Mouse (Mus musculus) Patski (cell line): Measurements from ENCODE around the gene Trh. TPM values are rescaled to one million over a fixed set of nuclear protein-coding genes. Genes with fewer than 3 reads are reported as not detected.
A peak's percentile ranks its signal among the peaks of the same experiment; 100 is the strongest.

ENCODE experiments used
- ATAC-seq: fragments of 100-300 bp; one replicate; pipeline ENCODE4 v1.8.0; 2021
- CTCF ChIA-PET: fragments of 350-600 bp; sonication (Branson Sonifier 250); formaldehyde crosslinking; loops from one replicate; lab custom pipeline; 2022; ENCODE audit warnings: inconsistent platforms; lab: Charles Lee
- POLR2A ChIA-PET: fragments of 350-600 bp; sonication (Branson Sonifier 250); formaldehyde crosslinking; loops from one replicate; lab custom pipeline; 2022; ENCODE audit warnings: antibody characterized with exemption, inconsistent platforms; lab: Charles Lee
- DNase-seq: peaks from one replicate; pipeline ENCODE4 v3.0.0-alpha.2; 2011; ENCODE audit warnings: low read depth, low spot score
- H3K27me3 ChIP-seq: fragments of 371-371 bp; one replicate; pipeline ENCODE4 v1.5.1; 2021
- CTCF ChIP-seq: fragments of 100-300 bp; IDR thresholded peaks from one replicate; pipeline ENCODE4 v1.5.1; 2021
- in situ Hi-C: fragments of 300-500 bp; cut with MboI; formaldehyde crosslinking; loops from 3 replicates; pipeline ENCODE4 v1.11.1; 2018; ENCODE audit warnings: low pct_unique_long_range_greater_than_20kb, mixed read lengths
- polyA plus RNA-seq: library from polyadenylated mRNA; unstranded; gene quantifications from one replicate; pipeline ENCODE4 v1.2.3, GENCODE M21; 2021

The Trh gene
- polyA plus RNA-seq, result not detected

GRCm38 (mm10) chr6:92244591-92244990, at the start of gene Trh:
TSS of gene Trh (minus strand) at chr6:92244650.
- ATAC-seq (no peak), DNase-seq (no peak)
- peaks cover 34% of the 10 kb centered on the region for H3K27me3 ChIP-seq
- ChIA-PET POLR2A (no interaction called here), CTCF (interaction anchor here (1.2 kb wide), 1 partner anchor 18 kb away, joined by 3 read pairs; no protein-coding TSS in a partner anchor)
- TF ChIP-seq CTCF, result no peak
- in situ Hi-C loops, result no loop called here

- CTCF ChIA-PET, result no interaction called here
- in situ Hi-C loops, result loop anchor here (5.0 kb wide), 1 partner anchor 171 kb away; no protein-coding TSS in a partner anchor
- TF ChIP-seq CTCF, result peak; percentile 3
- POLR2A ChIA-PET, result no interaction called here
- no peaks in the 10 kb centered on the region for H3K27me3 ChIP-seq
- ATAC-seq (peak; percentile 17), DNase-seq (peak; percentile 70)
Measured at GRCm38 (mm10) chr6:92290826-92291225, 46.4 kb upstream of the Trh start.

- DNase-seq, result no peak
- no peaks in the 10 kb centered on the region for H3K27me3 ChIP-seq
- in situ Hi-C loops, result loop anchor here (5.0 kb wide), 2 partner anchors 375 to 455 kb away; no protein-coding TSS in a partner anchor
- no peak for TF ChIP-seq CTCF
- ChIA-PET POLR2A (interaction anchor here (0.6 kb wide), 2 partner anchors 193 to 334 kb away, joined by 3 read pairs; no protein-coding TSS in a partner anchor), CTCF (interaction anchor here (0.8 to 2.0 kb wide), 14 partner anchors 10 to 498 kb away, joined by 3 to 16 read pairs (median 4); no protein-coding TSS in a partner anchor)
- no peak for ATAC-seq
Measured at GRCm38 (mm10) chr6:92286889-92287288, 42.4 kb upstream of the Trh start.

- ChIA-PET CTCF (interaction anchor here (0.6 to 2.0 kb wide), 15 partner anchors 11 to 499 kb away, joined by 3 to 16 read pairs (median 3); no protein-coding TSS in a partner anchor), POLR2A (no interaction called here)
- no peak for DNase-seq
- peak; percentile 90 for TF ChIP-seq CTCF
- in situ Hi-C loops, result loop anchor here (5.0 kb wide), 2 partner anchors 376 to 456 kb away; no protein-coding TSS in a partner anchor
- H3K27me3 ChIP-seq, result no peaks in the 10 kb centered on the region
- ATAC-seq, result no peak
Measured at GRCm38 (mm10) chr6:92286258-92286888, 41.9 kb upstream of the Trh start.

DNA sequence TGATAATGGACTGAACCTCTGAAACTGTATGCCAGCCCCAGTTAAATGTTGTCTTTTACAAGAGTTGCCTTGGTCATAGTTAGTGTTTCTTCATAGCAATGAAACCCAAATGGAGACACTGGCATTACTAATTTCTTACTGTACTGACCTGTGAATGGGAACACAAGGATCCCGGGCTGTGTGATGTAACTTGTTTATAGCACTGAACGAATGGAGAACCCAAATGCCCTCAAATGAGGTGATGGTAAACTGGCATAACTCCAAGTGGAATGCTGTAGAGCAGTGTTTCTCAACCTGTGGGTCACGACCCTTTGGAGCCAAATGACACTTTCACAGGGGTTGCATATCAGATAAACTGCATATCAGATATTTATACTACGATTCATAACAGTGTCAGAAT, 41.1 kb upstream of the Trh start:
- H3K27me3 ChIP-seq, result no peaks in the 10 kb centered on the region
- no peak for DNase-seq
- in situ Hi-C loops, result loop anchor here (5.0 kb wide), 2 partner anchors 377 to 457 kb away; no protein-coding TSS in a partner anchor
- no peak for ATAC-seq
- CTCF ChIA-PET, result interaction anchor here (1.0 to 2.0 kb wide), 3 partner anchors 17 to 458 kb away, joined by 3 to 16 read pairs (median 14); no protein-coding TSS in a partner anchor
- TF ChIP-seq CTCF, result no peak
- POLR2A ChIA-PET, result no interaction called here

DNA sequence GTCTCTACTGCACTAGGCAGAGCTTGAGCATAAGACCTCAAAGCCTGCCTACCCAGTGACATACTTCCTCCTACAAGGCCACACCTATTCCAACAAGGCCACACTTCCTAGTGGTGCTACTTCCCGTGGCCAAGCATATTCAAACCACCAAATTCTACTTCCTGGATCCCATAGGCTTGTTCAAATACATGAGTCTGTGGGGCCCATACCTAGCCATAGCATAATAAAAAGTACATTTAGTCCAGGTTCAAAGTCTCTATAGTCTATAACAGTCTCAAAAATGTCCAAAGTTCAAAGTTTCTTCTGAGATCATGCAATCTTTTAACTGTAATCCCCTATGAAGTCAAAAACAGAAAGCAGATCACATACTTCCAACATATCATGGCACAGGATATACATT, 32.7 kb upstream of the Trh start:
- ATAC-seq, result no peak
- in situ Hi-C loops, result no loop called here
- no peak for DNase-seq
- H3K27me3 ChIP-seq, result no peaks in the 10 kb centered on the region
- POLR2A ChIA-PET, result interaction anchor here (0.5 kb wide), 1 partner anchor 12 kb away, joined by 4 read pairs; no protein-coding TSS in a partner anchor
- no peak for TF ChIP-seq CTCF
- CTCF ChIA-PET, result no interaction called here

- no peak for ATAC-seq
- DNase-seq, result no peak
- POLR2A ChIA-PET, result no interaction called here
- no peak for TF ChIP-seq CTCF
- in situ Hi-C loops, result loop anchor here (5.0 kb wide), 1 partner anchor 56 kb away; no protein-coding TSS in a partner anchor
- CTCF ChIA-PET, result no interaction called here
- H3K27me3 ChIP-seq, result no peaks in the 10 kb centered on the region
Measured at GRCm38 (mm10) chr6:92273652-92274322, 29.3 kb upstream of the Trh start.

DNA sequence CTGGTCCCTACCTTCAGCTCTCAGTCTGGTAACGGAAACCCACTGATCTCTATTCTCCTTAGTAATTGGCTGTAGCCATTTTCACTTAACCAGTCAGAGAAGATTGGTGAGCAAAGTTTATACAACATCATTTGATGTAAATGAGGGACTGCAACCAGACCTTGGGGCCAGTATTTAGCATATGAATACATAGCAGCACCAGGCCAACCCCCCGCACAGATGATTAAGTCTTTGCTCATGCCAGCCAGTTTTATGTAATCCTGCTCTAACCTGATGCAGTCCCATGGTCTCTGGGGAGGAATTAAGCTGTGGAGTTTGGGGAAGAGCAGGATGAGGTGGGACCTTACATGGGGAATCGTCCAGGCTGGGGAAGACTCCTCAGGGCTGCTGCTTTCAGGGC, 28.2 kb upstream of the Trh start:
- in situ Hi-C loops, result loop anchor here (5.0 kb wide), 1 partner anchor 55 kb away; no protein-coding TSS in a partner anchor
- DNase-seq (no peak), ATAC-seq (no peak)
- ChIA-PET CTCF (no interaction called here), POLR2A (no interaction called here)
- TF ChIP-seq CTCF, result no peak
- H3K27me3 ChIP-seq, result no peaks in the 10 kb centered on the region

GRCm38 (mm10) chr6:92269019-92269418, 24.6 kb upstream of the Trh start:
- TF ChIP-seq CTCF, result peak; percentile 92
- POLR2A ChIA-PET, result no interaction called here
- CTCF ChIA-PET, result interaction anchor here (0.7 to 3.4 kb wide), 12 partner anchors 12 to 474 kb away, joined by 3 to 35 read pairs (median 4); no protein-coding TSS in a partner anchor
- in situ Hi-C loops, result no loop called here
- no peak for DNase-seq
- H3K27me3 ChIP-seq, result no peaks in the 10 kb centered on the region
- ATAC-seq, result no peak

GRCm38 (mm10) chr6:92268001-92268400, 23.6 kb upstream of the Trh start:
- in situ Hi-C loops, result no loop called here
- ATAC-seq (no peak), DNase-seq (no peak)
- ChIA-PET POLR2A (interaction anchor here (0.7 kb wide), 1 partner anchor 8 kb away, joined by 3 read pairs; no protein-coding TSS in a partner anchor), CTCF (interaction anchor here (1.5 to 3.4 kb wide), 3 partner anchors 18 to 49 kb away, joined by 3 to 35 read pairs (median 4); no protein-coding TSS in a partner anchor)
- no peaks in the 10 kb centered on the region for H3K27me3 ChIP-seq
- no peak for TF ChIP-seq CTCF
